Mouse (Mus musculus): ENCODE measurements around the gene Mettl7a3. TPM values are rescaled to one million over a fixed set of nuclear protein-coding genes. Genes with fewer than 3 reads are reported as not detected.
"Not testable (repeated sequence)": the region's sequence is repeated elsewhere in the genome, so short reads cannot be mapped to it uniquely, and the experiment has no call there.

Mettl7a3 gene
- polyA plus RNA-seq, 1 experiment from 2014 or later = 0.42 TPM

GRCm38 (mm10) chr15:100314448-100315145 lies 20.1 kb upstream of the Mettl7a3 start:
- no peaks in the 10 kb centered on the region for H3K9me3 ChIP-seq
- no peaks in the 10 kb centered on the region for H3K27me3 ChIP-seq
- 93% methylated on average over 5 of the region's 5 CpGs for WGBS
- H3K4me1 ChIP-seq = 0 out of 2 replicates have a peak, but pooled peaks cover 12% of the 10 kb centered on the region
- H3K27ac ChIP-seq = no peak overlapping the region
- H3K36me3 ChIP-seq = peaks cover 4% of the 10 kb centered on the region
- ATAC-seq (ENCODE audit: low FRiP score, low read depth) = no peak
- no peak overlapping the region for H3K4me3 ChIP-seq
- no peak overlapping the region for H3K4me2 ChIP-seq (replicated peaks)
- H3K9ac ChIP-seq = no peak overlapping the region

DNA sequence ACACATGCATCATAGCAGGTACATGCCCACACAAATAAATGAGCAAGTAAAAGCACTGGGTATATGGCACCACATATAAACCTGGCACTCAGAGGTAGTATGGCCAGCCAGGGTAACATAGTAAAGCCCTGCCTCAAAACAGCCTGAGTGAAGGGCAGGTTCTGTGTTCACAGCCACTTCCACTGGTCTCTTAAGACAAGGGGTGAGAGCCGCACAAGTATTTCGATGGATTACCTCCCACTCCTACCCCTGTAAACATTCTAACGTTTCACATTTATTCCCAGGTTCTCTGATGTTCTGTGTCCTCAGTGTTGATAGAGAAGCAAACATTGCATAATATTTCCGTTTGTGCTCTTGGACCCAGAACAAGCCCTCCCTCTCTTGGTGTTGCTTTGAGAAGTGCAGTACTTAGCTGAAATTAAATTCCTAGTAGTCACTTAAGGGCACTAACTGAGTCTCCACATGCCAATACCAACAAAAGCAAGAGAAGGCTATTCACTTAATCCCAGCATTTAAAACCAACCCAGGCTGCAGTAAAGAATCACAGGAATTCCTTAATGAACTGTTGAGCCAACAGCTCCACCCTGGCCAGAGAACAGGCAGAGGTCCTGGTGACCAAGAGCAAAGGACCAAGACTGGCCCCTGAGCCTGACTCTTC lies 16.6 kb upstream of the Mettl7a3 start:
- not testable (repeated sequence) for H3K9me3 ChIP-seq; H3K4me3 ChIP-seq; H3K27me3 ChIP-seq; H3K4me2 ChIP-seq (replicated peaks); H3K27ac ChIP-seq; H3K9ac ChIP-seq; ATAC-seq (ENCODE audit: low FRiP score, low read depth); H3K4me1 ChIP-seq; H3K36me3 ChIP-seq
- 47% methylated on average over 4 of the region's 4 CpGs for WGBS

DNA sequence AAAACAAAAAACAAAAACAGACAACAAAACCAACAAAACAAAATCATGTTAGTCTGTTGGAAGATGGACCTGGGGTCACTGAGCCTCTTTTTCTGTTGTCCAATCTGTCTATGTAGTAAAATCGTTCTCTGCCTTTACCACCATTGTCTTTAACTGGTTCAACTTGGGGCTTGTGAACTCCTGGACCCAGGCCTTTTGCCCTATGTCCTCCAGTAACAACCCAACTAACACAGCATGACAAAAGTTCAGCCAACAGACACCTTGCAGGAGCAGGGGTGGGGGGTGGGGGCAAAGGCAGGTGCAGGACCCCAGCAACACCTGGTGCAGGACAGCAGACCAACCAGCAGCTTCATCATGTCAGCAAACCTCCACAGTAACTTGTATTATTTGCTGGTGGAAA lies 14.8 kb upstream of the Mettl7a3 start:
- no peak overlapping the region for H3K27ac ChIP-seq

DNA sequence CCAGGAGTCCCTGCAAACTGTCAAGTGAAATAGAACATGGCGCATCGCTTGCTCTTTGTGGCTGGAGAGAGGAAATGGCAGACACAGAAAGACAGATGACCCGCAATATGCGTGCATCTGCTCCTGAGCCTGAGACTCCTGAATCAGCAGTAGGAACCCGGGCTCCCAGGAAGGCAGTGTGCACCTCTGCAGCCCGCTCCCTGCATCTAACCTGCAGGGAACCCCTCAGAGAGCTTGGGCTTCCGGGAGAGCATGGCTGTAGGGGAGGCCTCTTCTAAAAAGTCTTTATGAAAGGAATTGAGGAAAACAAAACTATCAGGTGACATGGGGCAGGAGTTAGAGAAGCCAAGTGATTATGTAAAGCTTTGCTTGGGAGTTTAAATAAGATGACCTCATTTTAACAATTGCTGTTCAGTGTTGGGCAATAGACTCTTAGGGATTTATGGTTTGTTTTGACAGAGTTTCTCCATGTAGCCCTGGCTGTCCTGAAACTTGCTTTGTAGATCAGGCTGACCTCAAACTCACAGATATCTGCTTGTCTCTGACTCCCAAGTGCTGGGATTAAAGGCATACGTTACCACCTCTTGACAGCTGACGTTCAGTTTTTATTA lies 14.3 kb upstream of the Mettl7a3 start:
- H3K36me3 ChIP-seq = no peaks in the 10 kb centered on the region
- H3K4me3 ChIP-seq = no peak overlapping the region
- H3K27ac ChIP-seq = no peak overlapping the region
- no peaks in the 10 kb centered on the region for H3K9me3 ChIP-seq
- H3K4me2 ChIP-seq (replicated peaks) = no peak overlapping the region
- no peaks in the 10 kb centered on the region for H3K27me3 ChIP-seq
- H3K4me1 ChIP-seq = 0 out of 2 replicates have a peak, but pooled peaks cover 5% of the 10 kb centered on the region
- WGBS = 50% methylated on average over 9 of the region's 9 CpGs
- no peak overlapping the region for H3K9ac ChIP-seq
- ATAC-seq (ENCODE audit: low FRiP score, low read depth) = no peak

More for the DNA sequence above, 14.8 kb upstream of the Mettl7a3 start:
- Histone ChIP-seq H3K27me3 (no peaks in the 10 kb centered on the region), H3K4me1 (0 out of 2 replicates have a peak, but pooled peaks cover 5% of the 10 kb centered on the region), H3K4me3 (no peak overlapping the region), H3K4me2 (replicated peaks) (no peak overlapping the region), H3K9ac (no peak overlapping the region), H3K36me3 (no peaks in the 10 kb centered on the region), H3K9me3 (no peaks in the 10 kb centered on the region)
- 76% methylated on average over 1 of the region's 1 CpGs for WGBS
- no peak for ATAC-seq (ENCODE audit: low FRiP score, low read depth)

GRCm38 (mm10) chr15:100321134-100321533 lies 13.6 kb upstream of the Mettl7a3 start:
- Histone ChIP-seq H3K4me2 (replicated peaks) (no peak overlapping the region), H3K27me3 (no peaks in the 10 kb centered on the region), H3K4me1 (0 out of 2 replicates have a peak, but pooled peaks cover 5% of the 10 kb centered on the region), H3K4me3 (no peak overlapping the region), H3K36me3 (no peaks in the 10 kb centered on the region), H3K27ac (no peak overlapping the region), H3K9ac (no peak overlapping the region), H3K9me3 (no peaks in the 10 kb centered on the region)
- ATAC-seq (ENCODE audit: low FRiP score, low read depth) = no peak
- 53% methylated on average over 5 of the region's 5 CpGs for WGBS

- ATAC-seq (ENCODE audit: low FRiP score, low read depth) = no peak
- Histone ChIP-seq H3K4me1 (0 out of 2 replicates have a peak, but pooled peaks cover 5% of the 10 kb centered on the region), H3K27ac (no peak overlapping the region), H3K9me3 (no peaks in the 10 kb centered on the region), H3K27me3 (no peaks in the 10 kb centered on the region), H3K9ac (no peak overlapping the region), H3K4me3 (no peak overlapping the region), H3K36me3 (no peaks in the 10 kb centered on the region), H3K4me2 (replicated peaks) (no peak overlapping the region)
- WGBS = 63% methylated on average over 12 of the region's 12 CpGs
These were observed 10.6 kb upstream of the Mettl7a3 start for GRCm38 (mm10) chr15:100324021-100324591.

DNA sequence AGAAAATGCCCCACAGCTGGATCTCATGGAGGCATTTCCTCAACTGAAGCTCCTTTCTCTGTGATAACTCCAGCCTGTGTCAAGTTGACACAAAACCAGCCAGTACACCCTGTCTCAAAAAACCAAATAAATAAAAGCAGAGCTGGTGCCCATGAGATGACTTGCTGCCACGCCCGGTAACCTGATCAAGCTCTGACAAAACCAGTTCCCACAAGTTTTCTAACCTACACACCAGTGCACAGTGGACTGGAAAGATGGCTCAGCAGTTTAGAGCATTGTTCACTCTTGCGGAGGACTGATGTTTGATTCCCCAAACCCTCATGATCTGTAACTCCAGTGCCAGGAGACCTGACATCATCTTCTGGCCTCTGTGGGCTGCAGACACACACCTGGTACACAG lies 9.5 kb upstream of the Mettl7a3 start:
- no peak overlapping the region for H3K4me3 ChIP-seq
- H3K9me3 ChIP-seq = no peaks in the 10 kb centered on the region
- H3K4me2 ChIP-seq (replicated peaks) = no peak overlapping the region
- H3K27me3 ChIP-seq = no peaks in the 10 kb centered on the region
- no peak overlapping the region for H3K27ac ChIP-seq
- no peak for ATAC-seq (ENCODE audit: low FRiP score, low read depth)
- WGBS = 75% methylated on average over 3 of the region's 3 CpGs
- H3K36me3 ChIP-seq = no peaks in the 10 kb centered on the region
- H3K4me1 ChIP-seq = 0 out of 2 replicates have a peak, but pooled peaks cover 2% of the 10 kb centered on the region
- H3K9ac ChIP-seq = no peak overlapping the region

- ATAC-seq (ENCODE audit: low FRiP score, low read depth); H3K4me2 ChIP-seq (replicated peaks); H3K4me1 ChIP-seq; H3K27me3 ChIP-seq; H3K9ac ChIP-seq; H3K4me3 ChIP-seq; H3K27ac ChIP-seq; H3K9me3 ChIP-seq; H3K36me3 ChIP-seq: not testable (repeated sequence)
- 70% methylated on average over 4 of the region's 4 CpGs for WGBS
These were observed 6.6 kb upstream of the Mettl7a3 start for GRCm38 (mm10) chr15:100328089-100328488.

DNA sequence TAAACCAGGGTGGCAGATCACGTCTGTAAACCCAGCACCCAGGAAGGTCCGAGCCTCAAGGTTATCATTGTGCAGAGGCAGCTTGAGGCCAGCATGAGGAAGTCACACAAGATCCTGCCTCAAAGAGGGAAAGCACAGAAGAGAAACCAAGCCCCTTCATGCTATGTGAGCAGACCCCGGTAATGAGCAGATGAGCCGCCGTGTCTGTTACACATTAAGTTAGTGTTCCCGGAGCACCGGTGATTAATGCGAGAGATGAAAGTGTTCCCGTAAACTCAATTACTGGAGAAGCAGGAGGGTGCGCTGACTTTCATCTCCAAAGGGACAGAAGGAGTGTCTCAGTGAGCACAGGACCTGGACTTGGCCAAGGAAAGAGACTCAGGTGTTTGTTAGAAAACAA lies 5.4 kb upstream of the Mettl7a3 start:
- ATAC-seq (ENCODE audit: low FRiP score, low read depth); H3K9ac ChIP-seq; H3K36me3 ChIP-seq; H3K27ac ChIP-seq; H3K9me3 ChIP-seq; H3K4me2 ChIP-seq (replicated peaks); H3K4me1 ChIP-seq; H3K4me3 ChIP-seq; H3K27me3 ChIP-seq: not testable (repeated sequence)
- WGBS = 10% methylated on average over 10 of the region's 10 CpGs

GRCm38 (mm10) chr15:100330739-100331138 lies 4.0 kb upstream of the Mettl7a3 start:
- no peaks in the 10 kb centered on the region for H3K27me3 ChIP-seq
- H3K4me2 ChIP-seq (replicated peaks) = no peak overlapping the region
- H3K9me3 ChIP-seq = no peaks in the 10 kb centered on the region
- 0 out of 2 replicates have a peak, but pooled peaks cover 5% of the 10 kb centered on the region for H3K4me1 ChIP-seq
- no peaks in the 10 kb centered on the region for H3K36me3 ChIP-seq
- H3K27ac ChIP-seq = no peak overlapping the region
- ATAC-seq (ENCODE audit: low FRiP score, low read depth) = no peak
- 37% methylated on average over 7 of the region's 7 CpGs for WGBS
- H3K4me3 ChIP-seq = no peak overlapping the region
- no peak overlapping the region for H3K9ac ChIP-seq

GRCm38 (mm10) chr15:100332077-100332961 lies 2.4 kb upstream of the Mettl7a3 start:
- not testable (repeated sequence) for H3K36me3 ChIP-seq; H3K4me3 ChIP-seq; H3K27ac ChIP-seq; H3K4me1 ChIP-seq; H3K27me3 ChIP-seq; H3K9ac ChIP-seq; ATAC-seq (ENCODE audit: low FRiP score, low read depth); H3K4me2 ChIP-seq (replicated peaks); H3K9me3 ChIP-seq
- 70% methylated on average over 3 of the region's 10 CpGs for WGBS
